Mouse (Mus musculus): Measurements from ENCODE around the gene Fam221b. TPM values are rescaled to one million over a fixed set of nuclear protein-coding genes. Genes with fewer than 3 reads are reported as not detected.

Fam221b gene
- not detected in 2 replicates for total RNA-seq (2023)

DNA sequence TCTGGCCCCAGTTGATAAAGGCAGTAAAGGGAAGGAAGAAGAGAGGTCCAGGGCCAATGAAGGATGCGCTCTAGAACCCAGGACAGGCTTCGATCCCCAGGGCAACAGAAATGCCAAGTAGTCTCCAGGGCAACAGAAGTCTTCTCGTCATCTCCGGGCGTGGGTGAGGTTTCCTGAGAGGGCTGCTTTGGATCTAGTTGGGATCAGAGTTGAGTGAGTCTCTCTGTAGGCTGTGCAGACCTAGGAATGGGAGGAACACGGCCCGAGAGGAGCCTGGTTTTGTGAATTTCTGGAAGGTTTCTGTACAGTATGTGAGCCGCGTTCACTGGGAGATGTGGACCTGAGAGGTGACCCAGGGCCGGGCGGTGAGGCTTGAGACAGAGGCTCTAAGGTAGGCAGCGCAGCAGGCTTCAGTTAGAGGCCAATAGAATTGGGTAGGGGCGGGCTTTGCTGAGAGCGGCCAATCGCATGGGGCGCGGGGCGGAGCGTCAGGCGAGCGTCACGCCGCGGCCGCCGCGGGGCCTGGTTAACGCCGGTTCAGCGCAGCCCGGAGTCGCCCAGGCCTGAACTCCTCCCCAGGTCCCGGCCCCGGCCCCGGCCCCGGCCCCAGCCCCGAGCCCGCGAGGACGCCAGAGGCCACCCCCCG is at the start of gene Fam221b, which contains the start of gene Tmem8b:
Gene Fam221b, minus strand, starts transcription at position 364 of the 646 bp plus-strand sequence.
Gene Tmem8b, plus strand, starts transcription at position 190 of the 646 bp plus-strand sequence.

DNA sequence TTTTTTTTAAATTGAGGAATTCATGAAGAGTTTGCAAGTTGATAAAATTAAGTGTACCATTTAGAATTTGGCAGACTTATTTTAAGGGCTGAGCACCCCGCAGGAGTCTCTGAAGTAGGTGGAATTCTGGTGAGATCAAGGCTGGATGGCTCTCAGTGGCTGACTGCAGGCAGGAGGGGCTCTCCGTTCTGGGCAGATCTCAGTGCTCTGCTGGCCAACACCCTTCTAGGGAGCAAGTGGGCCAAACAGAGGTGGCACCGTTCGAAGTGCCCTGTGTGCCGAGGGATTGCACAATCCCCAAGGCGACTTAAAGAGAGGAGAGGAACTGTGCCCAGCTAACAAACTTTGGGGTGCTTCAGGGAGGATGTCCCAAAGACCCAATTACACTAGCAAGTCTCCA is 40.9 kb upstream of the Fam221b start, which contains the start of gene Olfr71:
Gene Olfr71, minus strand, starts transcription at position 387 of the 400 bp plus-strand sequence.

DNA sequence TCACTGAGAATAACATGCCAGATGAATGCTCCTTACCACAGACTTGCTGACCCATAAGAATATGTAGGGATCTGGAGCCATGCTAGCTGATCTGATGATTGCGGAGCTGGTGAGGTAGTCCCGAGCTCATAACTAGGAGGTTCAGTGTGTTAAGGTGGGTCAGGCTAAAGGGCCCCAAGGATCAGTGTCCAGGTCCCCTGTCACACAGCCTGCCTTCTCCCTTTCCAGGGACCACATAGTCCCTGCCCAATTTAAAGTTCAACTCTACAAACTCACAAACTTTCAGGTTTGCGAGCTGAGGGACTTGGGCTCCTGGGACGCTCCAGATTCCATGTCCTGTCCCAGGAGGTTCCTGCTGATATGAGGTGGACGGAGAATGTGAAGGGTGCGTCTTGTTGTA is 31.8 kb upstream of the Fam221b start, which contains the start of gene Olfr70:
Gene Olfr70, minus strand, starts transcription at position 101 of the 400 bp plus-strand sequence.

DNA sequence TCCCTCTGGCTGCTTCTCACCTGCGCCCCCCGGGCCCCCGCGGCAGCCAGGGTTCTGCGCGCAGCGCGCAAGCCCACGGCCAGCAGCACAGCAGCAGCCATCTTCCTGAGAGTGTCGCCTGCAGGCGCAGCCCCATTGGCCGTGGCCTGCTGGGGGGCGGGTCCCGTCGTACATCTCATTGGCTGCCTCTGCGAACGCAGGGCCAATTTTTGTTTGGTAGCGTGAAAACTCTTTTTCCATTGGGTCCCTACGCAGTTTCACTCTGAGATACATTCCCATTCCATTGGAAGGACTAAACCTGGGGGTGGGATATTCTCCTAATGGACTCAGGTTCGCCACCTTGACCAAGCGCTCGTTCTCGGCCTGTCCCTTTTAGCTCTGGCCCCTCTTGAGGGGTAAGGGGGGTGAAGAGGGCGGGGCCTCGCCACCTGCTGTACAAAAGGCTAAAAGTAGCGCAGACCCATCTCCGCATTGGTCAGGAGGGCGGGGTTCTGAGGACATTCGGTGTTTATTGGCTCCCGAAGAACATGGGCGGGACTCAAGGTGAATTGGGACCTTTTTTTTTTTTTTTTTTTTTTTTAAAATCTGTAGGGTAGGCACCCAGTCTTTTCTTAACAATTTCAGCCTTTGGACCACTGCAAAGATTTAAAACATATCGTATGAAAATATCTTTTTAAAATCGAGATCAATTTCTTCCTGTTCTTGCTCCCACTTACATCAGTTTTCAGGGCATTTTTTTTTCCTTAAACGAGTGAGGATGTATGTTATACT is 12.4 kb downstream of the Fam221b start, which contains the start of gene Hint2:
Gene Hint2, minus strand, starts transcription at position 128 of the 771 bp plus-strand sequence.

DNA sequence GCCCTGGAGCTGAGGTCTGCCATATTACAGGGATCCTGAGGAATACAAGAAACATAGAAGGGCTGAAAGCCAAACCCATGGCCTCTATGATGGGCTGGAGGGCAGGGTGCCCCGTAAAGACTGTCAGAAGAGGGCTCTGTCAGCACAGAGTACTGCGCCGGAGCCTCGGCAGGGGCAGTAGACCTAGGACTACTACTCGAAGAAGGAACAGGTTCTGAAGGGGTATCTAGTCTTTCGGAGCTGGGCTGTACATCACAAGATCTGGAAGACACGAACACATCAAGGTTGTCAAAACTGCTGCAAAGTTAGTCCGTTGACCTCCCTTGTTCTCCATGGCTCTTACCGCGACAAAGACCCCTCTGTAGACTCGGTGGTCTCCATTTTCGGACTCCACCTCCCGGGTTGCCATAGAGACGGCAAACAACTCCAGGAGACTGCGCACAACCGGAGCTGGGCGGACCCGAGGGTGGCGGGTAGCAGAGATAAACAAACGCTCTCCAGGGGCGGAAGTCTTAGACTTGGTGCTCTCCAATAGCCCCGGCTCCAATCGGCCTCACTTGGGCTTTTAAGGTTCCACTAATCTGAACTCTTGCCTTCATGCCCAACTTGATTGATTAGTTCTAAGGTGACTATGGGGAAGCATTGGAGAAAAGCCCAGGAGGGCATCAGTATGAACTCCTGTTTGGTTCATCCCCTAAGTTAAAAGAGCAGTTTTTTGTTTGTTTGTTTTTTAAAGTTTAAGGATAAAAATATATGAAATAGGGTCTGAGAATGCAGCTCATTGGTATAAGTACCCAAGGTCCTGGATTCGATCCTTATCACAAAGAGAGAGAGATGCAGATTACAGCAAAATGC is 15.6 kb downstream of the Fam221b start, which contains the start of gene Spag8:
Gene Spag8, minus strand, starts transcription at position 434 of the 855 bp plus-strand sequence.

DNA sequence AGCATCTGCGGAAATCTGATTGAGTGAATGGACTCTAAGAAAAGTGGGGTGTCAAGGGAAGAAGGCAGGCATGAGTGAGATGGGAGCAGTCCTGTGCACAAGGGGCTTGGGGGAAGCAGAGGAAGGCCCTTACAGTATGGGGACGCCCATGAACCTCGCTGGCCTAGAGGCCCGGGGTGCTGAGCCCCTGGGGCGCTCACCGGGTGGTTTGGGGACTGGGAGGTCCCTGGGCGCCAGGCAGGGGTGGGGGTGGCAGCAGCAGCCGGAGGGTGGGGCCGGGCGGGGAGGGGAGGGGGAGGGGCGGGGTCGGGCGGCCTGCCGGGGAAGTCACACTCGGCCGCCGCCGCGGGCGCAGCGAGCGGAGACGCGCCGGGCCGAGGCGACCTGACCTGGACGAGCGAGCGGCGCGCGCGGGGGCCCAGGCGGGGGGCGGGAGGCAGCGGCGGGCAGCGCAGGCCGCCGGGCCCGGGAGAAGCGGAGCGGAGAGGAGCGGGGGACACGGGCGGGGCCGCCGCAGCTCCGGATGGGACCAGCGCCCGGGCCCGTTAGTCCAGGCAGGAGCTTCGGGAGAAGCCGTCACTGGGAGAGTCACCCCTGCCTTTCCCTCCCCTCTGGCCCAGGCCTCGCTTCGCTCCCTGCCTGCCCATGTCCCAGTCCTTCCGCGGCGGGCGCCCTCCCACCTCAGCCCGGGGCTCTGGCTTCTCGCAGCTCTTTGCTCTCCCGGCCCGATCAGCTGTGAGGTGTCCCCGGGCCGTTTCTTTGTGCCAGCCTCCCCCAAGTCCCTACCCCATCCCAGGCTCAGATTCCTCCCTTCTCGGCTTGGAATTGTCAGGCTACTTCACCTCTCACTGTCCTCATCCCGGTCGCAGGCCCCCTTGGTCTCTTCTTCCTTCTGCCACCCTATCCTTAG is 37.6 kb downstream of the Fam221b start, which contains the start of gene Npr2:
Gene Npr2, plus strand, starts transcription at position 890 of the 910 bp plus-strand sequence.

Other genes with a start within 250 kb of the Fam221b start
- not detected in 2 replicates for gene Fam166b, start 240.0 kb downstream of the Fam221b start, total RNA-seq (2023)
- 3.5 and 7.4 TPM in 2 replicates for gene Tesk1, start 227.2 kb downstream of the Fam221b start, total RNA-seq (2023)
- gene Cd72, start 214.5 kb downstream of the Fam221b start, total RNA-seq (2023): 6.4 and 8.5 TPM in 2 replicates
- 1.00 TPM in 1 of 2 replicates, not detected in the other for gene Sit1, start 185.4 kb downstream of the Fam221b start, total RNA-seq (2023)
- 4.4 and 5.0 TPM in 2 replicates for gene Ccdc107, start 176.2 kb downstream of the Fam221b start, total RNA-seq (2023)
- gene Arhgef39, start 169.4 kb downstream of the Fam221b start, total RNA-seq (2023): 23.8 and 36.8 TPM in 2 replicates
- 0.32 and 0.63 TPM in 2 replicates for gene Car9, start 162.2 kb downstream of the Fam221b start, total RNA-seq (2023)
- gene Tpm2, start 145.4 kb downstream of the Fam221b start, total RNA-seq (2023): not detected in 2 replicates
- gene Creb3, start 106.8 kb downstream of the Fam221b start, total RNA-seq (2023): 81.5 and 97.2 TPM in 2 replicates
- gene Tln1, start 106.5 kb downstream of the Fam221b start, total RNA-seq (2023): 554 and 575 TPM in 2 replicates
- 45.8 TPM in 2 replicates for gene Rgp1, start 90.4 kb downstream of the Fam221b start, total RNA-seq (2023)
- 23.1 and 37.6 TPM in 2 replicates for gene Gba2, start 90.3 kb downstream of the Fam221b start, total RNA-seq (2023)
- not detected in 2 replicates for gene Msmp, start 84.7 kb downstream of the Fam221b start, total RNA-seq (2023)
- 0.28 and 0.32 TPM in 2 replicates for gene Npr2, start 37.2 kb downstream of the Fam221b start, total RNA-seq (2023)
- not detected in 2 replicates for gene Spag8, start 15.6 kb downstream of the Fam221b start, total RNA-seq (2023)
- gene Hint2, start 12.7 kb downstream of the Fam221b start, total RNA-seq (2023): 4.9 and 7.9 TPM in 2 replicates
- 0.28 and 0.93 TPM in 2 replicates for gene Tmem8b, start 174 bp downstream of the Fam221b start, total RNA-seq (2023)
- not detected in 2 replicates for gene Olfr70, start 31.7 kb upstream of the Fam221b start, total RNA-seq (2023)
- not detected in 2 replicates for gene Olfr71, start 41.1 kb upstream of the Fam221b start, total RNA-seq (2023)
- not detected in 2 replicates for gene Hrct1, start 58.0 kb upstream of the Fam221b start, total RNA-seq (2023)
- gene Spaar, start 60.9 kb upstream of the Fam221b start, total RNA-seq (2023): not detected in 2 replicates
- not detected in 2 replicates for gene Olfr159, start 101.9 kb upstream of the Fam221b start, total RNA-seq (2023)
- gene Olfr156, start 154.8 kb upstream of the Fam221b start, total RNA-seq (2023): not detected in 2 replicates
- not detected in 2 replicates for gene Olfr157, start 171.1 kb upstream of the Fam221b start, total RNA-seq (2023)
- not detected in 2 replicates for gene Olfr155, start 182.4 kb upstream of the Fam221b start, total RNA-seq (2023)
- gene Reck, start 206.4 kb upstream of the Fam221b start, total RNA-seq (2023): 16.5 and 17.8 TPM in 2 replicates